Comparison of ENCODE assay signal across 12 mouse cellular contexts in the genomic region with DNA sequence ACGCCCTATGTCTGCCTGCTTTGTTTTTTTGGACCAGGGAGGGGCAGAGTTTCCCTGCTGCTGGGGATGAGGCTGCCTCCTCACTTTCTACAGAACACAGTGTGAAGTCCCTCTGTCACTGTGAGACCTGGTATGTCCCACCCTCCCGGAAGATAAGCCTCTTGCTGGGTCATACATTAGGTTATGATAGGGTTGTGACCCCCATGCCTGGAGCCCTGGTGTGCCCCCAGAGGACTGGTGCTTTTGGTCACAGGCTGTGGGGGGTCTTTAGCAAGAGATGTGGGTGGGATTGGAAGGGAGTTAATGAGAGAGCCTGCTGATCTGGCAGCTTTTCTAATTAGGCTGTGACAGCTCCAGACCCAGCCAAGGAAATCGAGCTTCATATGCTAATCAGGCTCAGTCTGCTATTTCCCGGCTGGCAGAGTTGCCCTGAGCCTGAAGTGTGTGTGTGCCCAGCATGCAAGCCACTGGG. TPM values are rescaled to one million over a fixed set of nuclear protein-coding genes. Genes with fewer than 3 reads are reported as not detected.
DNase-seq lines count a peak whose midpoint lies in the region; ATAC-seq and TF ChIP-seq lines count a peak whose summit lies in the region.
"Had no signal": no experiment of that assay in that cellular context is flagged by ENCODE, and none has a peak within 500 bp of the region (broad histone marks: within the 10 kb centered on the region; RNA-seq: fewer than 3 reads in every experiment).

No protein-coding gene starts in this region.

- no peak overlapping the region for H3K4me2 ChIP-seq in hindbrain, embryonic 11.5 days (replicated peaks; ENCODE audit: low read depth, low read length)
- H3K4me2 ChIP-seq in midbrain, embryonic 16.5 days (ENCODE audit: low read length), result no peak overlapping the region

- H3K27ac ChIP-seq in kidney, adult 2 months (ENCODE audit: insufficient read depth, low read depth, low read length), result no peak overlapping the region
- H3K27ac ChIP-seq in hindbrain, embryonic 11.5 days (ENCODE audit: low read depth, low read length), result no peak overlapping the region
- H3K27ac ChIP-seq in midbrain, embryonic 16.5 days (ENCODE audit: low read length), result peak overlapping the region; percentile 72
- H3K27ac ChIP-seq: liver, embryonic 14.5 days had no signal

- DNase-seq in kidney, adult 2 months, result peak; percentile 14
- no peak for DNase-seq in kidney, postnatal 10 days
- peak; percentile 32 for DNase-seq in cerebellum, adult 9-10 months
- peak; percentile 24 for DNase-seq in hindbrain, embryonic 11.5 days (ENCODE audit: low spot score)
- DNase-seq in lung, adult 2 months, result no peak
- DNase-seq in urinary bladder, postnatal 4 days (ENCODE audit: low spot score in 2 of 2), result no peak
- DNase-seq: heart, adult 18-20 months; kidney, adult 9 months had no signal

- no peak overlapping the region for H3K4me3 ChIP-seq in kidney, adult 2 months (ENCODE audit: insufficient read depth, low read depth, low read length)
- H3K4me3 ChIP-seq in hindbrain, embryonic 11.5 days (ENCODE audit: low read depth, low read length), result no peak overlapping the region
- no peak overlapping the region for H3K4me3 ChIP-seq in midbrain, embryonic 16.5 days (ENCODE audit: low read depth, low read length)
- no peak overlapping the region for H3K4me3 ChIP-seq in lung, adult 2 months (replicated peaks; ENCODE audit: extremely low read depth, low read depth, low read length)

- H3K36me3 ChIP-seq in kidney, adult 2 months (ENCODE audit: control insufficient read depth, insufficient read depth, low read length), result no peaks in the 10 kb centered on the region
- H3K36me3 ChIP-seq in hindbrain, embryonic 11.5 days (ENCODE audit: control insufficient read depth, insufficient read depth, low read length), result no peaks in the 10 kb centered on the region
- H3K36me3 ChIP-seq in midbrain, embryonic 16.5 days (ENCODE audit: control insufficient read depth, insufficient read depth, low read length), result peaks cover 2% of the 10 kb centered on the region; the same call in 1 of the 2 replicates

- no peak for TF ChIP-seq POLR2A in kidney, adult 2 months (IDR thresholded peaks at IDR 0.05; ENCODE audit: low read depth, low read length)
- no peak for TF ChIP-seq POLR2A in lung, adult 2 months (IDR thresholded peaks at IDR 0.05; ENCODE audit: borderline replicate concordance, extremely low read depth, low read depth, low read length)

- H3K9ac ChIP-seq in hindbrain, embryonic 11.5 days (ENCODE audit: low read depth, low read length), result no peak overlapping the region
- 0 out of 2 replicates have a peak overlapping the region, but pooled peaks have one; percentile 42 for H3K9ac ChIP-seq in midbrain, embryonic 16.5 days (ENCODE audit: low read depth, low read length)
- H3K9ac ChIP-seq: liver, embryonic 14.5 days had no signal

- TF ChIP-seq CTCF in kidney, adult 2 months (conservative IDR thresholded peaks at IDR 0.05; ENCODE audit: insufficient read depth, insufficient read length, low read depth, low read length), result no peak
- no peak for TF ChIP-seq CTCF in lung, adult 2 months (IDR thresholded peaks at IDR 0.05; ENCODE audit: insufficient read depth, low read length)

- WGBS in kidney, adult 2 months, result 26% methylated on average over 4 of the region's 4 CpGs
- 10% methylated on average over 4 of the region's 4 CpGs for WGBS in hindbrain, embryonic 11.5 days
- 6% methylated on average over 4 of the region's 4 CpGs for WGBS in midbrain, embryonic 16.5 days
- 38% methylated on average over 4 of the region's 4 CpGs for WGBS in lung, adult 2 months

- H3K4me1 ChIP-seq in kidney, adult 2 months (ENCODE audit: control insufficient read depth, insufficient read depth, low read length), result no peaks in the 10 kb centered on the region
- no peaks in the 10 kb centered on the region for H3K4me1 ChIP-seq in hindbrain, embryonic 11.5 days (replicated peaks; ENCODE audit: control insufficient read depth, insufficient read depth, low read length)
- H3K4me1 ChIP-seq in midbrain, embryonic 16.5 days (ENCODE audit: control insufficient read depth, insufficient read depth, low read length), result peaks cover 10% of the 10 kb centered on the region
- H3K4me1 ChIP-seq in lung, adult 2 months (ENCODE audit: control insufficient read depth, insufficient read depth, low read length), result no peaks in the 10 kb centered on the region

- no peaks in the 10 kb centered on the region for H3K27me3 ChIP-seq in kidney, adult 2 months (replicated peaks; ENCODE audit: control insufficient read depth, insufficient read depth, low read length)
- no peaks in the 10 kb centered on the region for H3K27me3 ChIP-seq in hindbrain, embryonic 11.5 days (ENCODE audit: control insufficient read depth, insufficient read depth, low read length)
- no peaks in the 10 kb centered on the region for H3K27me3 ChIP-seq in midbrain, embryonic 16.5 days (ENCODE audit: control insufficient read depth, insufficient read depth, low read depth, low read length)

- no peaks in the 10 kb centered on the region for H3K9me3 ChIP-seq in hindbrain, embryonic 11.5 days (ENCODE audit: control insufficient read depth, low read length)
- 0 out of 2 replicates have a peak, but pooled peaks cover 5% of the 10 kb centered on the region for H3K9me3 ChIP-seq in midbrain, embryonic 16.5 days (replicated peaks; ENCODE audit: control insufficient read depth, low read length, poor library complexity, severe bottlenecking)

- peak; percentile 82 for ATAC-seq in hindbrain, embryonic 11.5 days (ENCODE audit: low FRiP score)
- ATAC-seq in midbrain, embryonic 16.5 days, result peak; percentile 87
- ATAC-seq in megakaryocyte, adult 5-6 weeks (ENCODE audit: poor library complexity, severe bottlenecking), result no peak

RNA-seq across cellular contexts. Expression of gene Kazn, which starts 28.2 kb away (rescaled TPM):
- polyA plus RNA-seq in kidney, adult 2 months (2012; rRNA removed), result 76.1 and 80.8 TPM in 2 replicates
- 11.3 and 11.8 TPM in 2 replicates for polyA plus RNA-seq in hindbrain, embryonic 11.5 days (2014; fragmentation: Nextera tagmentation; extraction: Ambion mirVana)
- 29.3 and 32.1 TPM in 2 replicates for polyA plus RNA-seq in midbrain, embryonic 16.5 days (2015; fragmentation: Nextera tagmentation; extraction: Ambion mirVana)
- 0.05 and 0.07 TPM in 2 replicates for total RNA-seq in megakaryocyte, adult 5-6 weeks (2015)
- total RNA-seq in megakaryocyte, adult 5-6 weeks (2017), result 0.18 TPM in 1 of 2 replicates, not detected in the other
- polyA plus RNA-seq in lung, adult 2 months (2012; rRNA removed), result 43.2 and 46.1 TPM in 2 replicates
- polyA plus RNA-seq: C2C12 had no signal

Comparison
In these comparisons a context has a peak if more than half of its experiments do, and no peak if none do; other contexts are left out.
1. DNase-seq: peak in kidney, adult 2 months (single experiment), cerebellum, adult 9-10 months (single experiment) and hindbrain, embryonic 11.5 days (single experiment); none in kidney, postnatal 10 days (single experiment), lung, adult 2 months (single experiment) and urinary bladder, postnatal 4 days (0 of 2).